Mouse (Mus musculus) spleen, postnatal 14 days (tissue): ENCODE results near the gene Olfr218.
"Not testable (repeated sequence)": the region's sequence is repeated elsewhere in the genome, so short reads cannot be mapped to it uniquely, and the experiment has no call there.

Source experiments
- DNase-seq, 2 experiments: peaks; one replicate each; pipeline ENCODE4 v3.0.0; 2021 to 2022; ENCODE audit warnings: low spot score in 2 of 2

Gene Olfr218

DNA sequence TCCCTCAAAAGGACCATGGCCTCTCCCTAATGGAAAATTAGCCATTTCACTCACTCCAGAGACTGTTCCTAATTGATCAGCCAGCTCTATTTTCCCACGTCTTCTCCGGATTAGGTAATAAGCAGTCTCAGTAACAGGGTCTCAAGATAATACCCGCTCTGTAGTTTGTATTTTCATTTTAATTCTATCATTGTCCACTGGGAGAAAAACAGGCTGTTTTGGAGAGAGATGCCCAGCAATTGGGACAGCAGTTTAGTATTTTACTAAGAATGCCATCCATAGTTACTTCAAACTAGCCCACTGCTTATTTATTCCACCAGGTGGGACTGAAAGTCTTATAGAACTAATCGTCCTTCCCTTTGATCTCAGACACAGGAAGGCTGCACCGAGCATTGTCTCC lies at the start of gene Olfr218:
Gene Olfr218 (plus strand): TSS at position 301 of the 400 bp plus-strand sequence.
- DNase-seq, result no peak

DNA sequence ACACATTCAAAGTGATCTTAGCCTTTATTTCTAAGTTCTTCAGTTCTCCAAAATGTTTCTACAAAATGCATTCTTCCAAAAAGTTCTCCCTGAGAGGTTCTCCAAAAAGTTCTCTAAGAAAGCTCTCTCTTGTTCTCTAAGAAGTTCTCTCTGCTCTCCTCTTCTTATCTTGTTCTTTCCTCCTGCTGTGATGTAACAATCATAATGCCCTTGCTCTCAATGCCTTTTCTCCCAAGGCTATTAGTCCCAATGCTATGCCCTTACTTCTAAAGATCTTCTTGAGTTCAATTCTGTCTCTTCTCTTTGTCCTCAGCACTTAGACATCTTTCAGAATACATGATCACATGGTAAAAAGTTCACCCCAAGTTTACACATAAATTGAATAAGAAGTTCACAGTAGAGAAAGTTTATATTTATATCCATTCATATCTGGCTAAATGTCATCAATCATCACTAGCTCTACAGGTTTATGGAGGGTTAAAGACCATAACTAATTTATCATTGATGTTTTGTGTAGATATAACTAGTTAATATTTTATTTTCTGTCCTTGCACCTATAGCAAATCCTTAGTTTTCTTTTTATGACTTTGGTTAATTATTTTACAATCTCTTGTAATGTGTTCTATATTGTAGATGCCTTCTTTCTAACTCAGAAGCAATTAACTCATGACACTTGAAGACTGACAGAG lies 23.3 kb upstream of the Olfr218 start:
- no peak for DNase-seq

DNA sequence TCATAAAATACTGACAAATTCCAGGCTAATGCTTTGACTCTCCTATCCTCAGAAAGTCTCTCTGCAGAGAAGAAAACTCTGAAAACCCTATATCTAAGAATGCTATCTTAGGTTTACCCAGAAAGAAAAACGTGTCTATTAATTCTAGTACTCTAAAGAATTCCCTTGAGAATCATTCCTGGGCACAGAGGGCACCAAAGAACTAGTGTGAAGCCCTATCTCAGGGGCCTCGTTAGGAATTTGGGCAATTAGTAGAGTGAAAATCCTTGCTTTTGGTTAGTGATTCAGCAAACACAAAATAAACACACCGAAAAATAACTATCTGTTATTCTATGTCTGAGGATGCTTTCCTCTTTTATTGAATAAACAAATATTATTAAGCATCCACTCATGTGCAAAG lies 7.1 kb upstream of the Olfr218 start, which contains the start of gene Olfr1406:
Gene Olfr1406 (minus strand): TSS at position 101 of the 400 bp plus-strand sequence.
- DNase-seq, result no peak

DNA sequence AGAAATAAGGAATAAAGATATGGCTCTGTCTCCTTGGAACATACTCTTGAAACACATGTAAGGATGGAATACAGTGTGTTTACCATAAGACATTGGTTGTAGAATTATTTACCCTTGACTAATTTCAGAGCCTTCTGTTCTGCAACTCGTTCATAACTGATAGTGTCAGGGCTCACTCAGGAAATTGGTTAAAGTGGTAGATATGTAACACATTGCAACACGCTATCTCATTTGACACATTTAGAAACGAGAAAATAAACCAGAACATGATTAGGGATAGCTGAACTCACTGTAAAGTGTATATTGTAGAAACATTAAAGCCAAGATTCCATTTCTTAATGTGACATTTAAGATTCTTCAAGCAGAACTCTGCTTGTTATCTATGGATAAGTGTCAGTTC lies 5.5 kb upstream of the Olfr218 start:
- DNase-seq, result no peak

DNA sequence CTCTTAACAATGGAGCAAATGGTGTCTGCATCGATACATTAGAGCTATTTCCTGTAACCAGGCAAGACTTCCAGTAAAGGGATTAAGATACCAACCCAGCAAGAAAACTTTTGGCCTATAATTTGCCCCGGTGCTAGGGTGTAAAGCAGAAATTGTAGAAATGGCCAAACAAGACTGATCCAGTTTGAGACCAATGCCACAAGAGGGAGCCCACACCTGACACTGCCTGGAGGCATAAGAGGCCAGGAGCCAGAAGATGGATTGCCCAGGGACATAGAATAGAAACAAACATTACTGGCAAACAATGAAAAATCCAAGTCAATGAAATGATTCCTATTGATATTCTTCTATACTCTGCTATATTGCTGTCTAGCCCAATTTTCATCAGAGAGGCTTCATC lies 1.2 kb upstream of the Olfr218 start:
- DNase-seq, result no peak

DNA sequence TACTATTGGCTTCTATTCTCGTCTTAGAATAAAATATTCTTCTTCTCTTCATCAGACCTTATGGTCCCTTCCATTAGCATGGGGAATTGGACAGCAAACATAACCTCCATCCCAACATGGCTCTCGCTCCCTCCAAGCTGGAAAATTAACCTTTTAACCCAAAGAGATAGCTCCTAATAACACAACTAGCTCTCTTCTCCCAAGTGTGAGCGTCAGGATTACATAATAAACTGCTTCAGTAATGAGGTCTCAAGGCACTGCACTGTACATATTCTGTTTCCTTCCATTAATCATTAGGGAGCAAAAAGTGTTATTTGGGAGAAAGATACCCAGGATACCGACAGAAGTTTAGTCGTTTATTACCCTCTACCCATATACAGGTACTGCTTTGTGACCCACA lies 14.5 kb downstream of the Olfr218 start, which contains the start of gene Olfr1404:
Gene Olfr1404 (plus strand): TSS at position 301 of the 400 bp plus-strand sequence.
- DNase-seq, result no peak

DNA sequence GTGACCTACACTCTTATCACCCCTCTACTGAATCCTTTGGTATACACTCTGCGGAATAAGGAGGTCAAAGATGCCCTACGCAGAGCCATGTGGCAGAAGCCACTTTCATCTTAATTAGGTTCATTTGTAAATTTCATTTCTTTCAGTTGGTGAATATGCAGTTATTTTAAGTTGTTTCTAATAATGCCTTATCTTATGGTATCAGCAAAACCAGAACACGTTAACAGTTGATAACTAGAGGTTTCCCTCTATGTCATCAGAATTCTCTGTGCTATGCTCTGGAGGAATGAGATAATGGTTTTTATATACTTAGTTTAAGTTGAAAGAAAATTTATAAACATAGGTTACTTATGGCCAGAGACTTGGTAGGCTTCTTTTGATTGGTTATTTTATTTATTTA lies 18.9 kb downstream of the Olfr218 start:
- DNase-seq, result no peak

DNA sequence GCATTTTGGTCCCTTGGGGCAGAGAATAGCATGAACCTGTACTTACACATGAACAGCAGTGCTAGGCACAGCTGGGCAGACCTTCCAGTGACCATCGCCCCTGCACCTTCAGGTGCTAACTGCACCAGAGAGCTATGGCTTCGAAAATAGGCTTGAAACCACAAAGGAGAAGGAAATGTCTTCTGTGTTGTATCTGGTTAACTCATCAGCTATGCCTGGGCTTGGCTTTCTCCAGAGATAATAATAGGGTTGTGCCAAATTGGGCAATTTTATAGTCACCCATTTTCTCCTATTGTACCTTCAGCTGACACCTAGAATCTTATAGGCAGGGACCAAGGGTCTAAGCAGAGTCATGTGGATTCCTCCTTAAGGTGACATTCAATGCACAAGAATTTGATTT lies 29.5 kb downstream of the Olfr218 start, which contains the start of gene Fcer1a:
Gene Fcer1a (minus strand): TSS at position 134 of the 400 bp plus-strand sequence.
- DNase-seq, result no peak

DNA sequence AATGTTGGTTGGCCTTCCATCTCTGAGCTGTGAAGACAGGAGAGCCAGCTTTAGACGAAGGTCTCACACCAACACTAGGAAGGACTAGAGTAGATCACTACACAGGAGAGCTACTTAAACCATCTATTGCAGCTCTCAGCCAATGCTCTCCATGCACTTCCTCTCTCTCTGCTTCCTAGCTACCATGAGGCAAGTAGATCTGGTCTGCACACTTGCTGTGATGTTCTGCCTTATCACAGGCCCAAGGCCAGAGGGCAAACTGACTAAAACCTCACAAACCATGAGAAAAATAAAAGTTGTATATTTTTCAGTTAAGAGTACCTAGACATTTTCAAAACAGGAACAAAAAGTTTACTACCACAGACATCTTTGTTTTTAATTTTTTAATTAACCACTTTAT lies 39.4 kb downstream of the Olfr218 start:
- not testable (repeated sequence) for DNase-seq

DNA sequence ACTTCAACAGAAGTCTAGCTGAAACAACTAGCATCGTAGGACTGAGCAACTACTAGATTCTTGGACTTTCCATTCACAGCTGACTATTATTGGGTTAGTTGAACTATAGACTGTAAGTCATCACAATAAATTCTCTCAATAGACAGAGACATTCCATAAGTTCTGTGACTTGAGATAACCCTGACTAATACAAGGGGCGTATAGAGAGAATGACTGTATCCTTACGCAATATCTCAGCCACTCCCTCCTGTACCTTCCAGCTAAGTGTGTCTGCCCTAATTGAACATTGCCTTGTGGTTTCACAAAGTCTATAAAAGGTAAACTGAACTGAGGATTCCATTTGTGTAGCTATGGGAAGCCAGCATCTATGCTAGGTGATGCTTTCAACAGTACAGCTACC lies 52.3 kb downstream of the Olfr218 start:
- no peak for DNase-seq
